Mouse (Mus musculus) ES-E14 (cell line): ENCODE results near the gene Cdkn3. TPM values are rescaled to one million over a fixed set of nuclear protein-coding genes. Genes with fewer than 3 reads are reported as not detected.

Experiments
- DNase-seq: peaks from one replicate; pipeline ENCODE4 v3.0.0-alpha.2; 2013; ENCODE audit warnings: low read depth, low spot score
- H3K27ac ChIP-seq: 2 replicates; pipeline ENCODE4 v1.5.1; 2012; ENCODE audit warnings: low read depth, mild to moderate bottlenecking, low read length, moderate library complexity, mixed read lengths; ENCODE audit not compliant: poor library complexity, insufficient read depth, severe bottlenecking
- H3K36me3 ChIP-seq: 2 replicates; pipeline ENCODE4 v1.6.1; 2012; ENCODE audit warnings: mild to moderate bottlenecking, low read length, moderate library complexity, mixed read lengths; ENCODE audit not compliant: control insufficient read depth, poor library complexity, insufficient read depth, severe bottlenecking
- H3K4me1 ChIP-seq, 2 experiments: fragments of 150-350 bp in 1 of 2; sonication (generic) in 1 of 2; 2 replicates each; pipeline ENCODE4 v1.6.1; 2012; ENCODE audit warnings: low read length in 2 of 2, mild to moderate bottlenecking in 1 of 2, mixed read lengths in 1 of 2; ENCODE audit not compliant: control insufficient read depth in 2 of 2, insufficient read depth in 2 of 2, poor library complexity in 1 of 2
- H3K4me3 ChIP-seq, 2 experiments: fragments of 150-350 bp in 1 of 2; sonication (generic) in 1 of 2; 2 replicates each; pipeline ENCODE4 v1.5.1; 2012; ENCODE audit warnings: low read length in 2 of 2, low read depth in 1 of 2, mild to moderate bottlenecking in 1 of 2, mixed read lengths in 1 of 2; ENCODE audit not compliant: insufficient read depth in 1 of 2, poor library complexity in 1 of 2, severe bottlenecking in 1 of 2
- H3K9ac ChIP-seq: 2 replicates; pipeline ENCODE4 v1.6.1; 2012; ENCODE audit warnings: low read depth, mild to moderate bottlenecking, low read length, mixed read lengths; ENCODE audit not compliant: poor library complexity, insufficient read depth, severe bottlenecking
- H3K9me3 ChIP-seq: fragments of 150-350 bp; sonication (generic); 2 replicates; pipeline ENCODE4 v1.6.1; 2012; ENCODE audit warnings: low read depth, mild to moderate bottlenecking, low read length; ENCODE audit not compliant: control insufficient read depth, insufficient read depth
- CHD2 ChIP-seq: IDR thresholded peaks from 2 replicates; pipeline ENCODE4 v1.6.1; 2014; ENCODE audit warnings: mild to moderate bottlenecking, low read depth, low read length, inconsistent platforms
- HCFC1 ChIP-seq: IDR thresholded peaks from 2 replicates; pipeline ENCODE4 v1.6.1; 2012; ENCODE audit warnings: low read length, inconsistent platforms, borderline replicate concordance; ENCODE audit not compliant: insufficient read depth
- MAFK ChIP-seq: IDR thresholded peaks from 2 replicates; pipeline ENCODE4 v1.6.1; 2014; ENCODE audit warnings: mild to moderate bottlenecking, low read depth, low read length, inconsistent platforms; ENCODE audit not compliant: insufficient read depth
- ZC3H11A ChIP-seq: IDR thresholded peaks from 2 replicates; pipeline ENCODE4 v1.6.1; 2012; ENCODE audit warnings: low read depth, mild to moderate bottlenecking, inconsistent platforms, low read length, borderline replicate concordance
- ZNF384 ChIP-seq: IDR thresholded peaks from 2 replicates; pipeline ENCODE4 v1.6.1; 2012; ENCODE audit warnings: low read depth, low read length, inconsistent platforms
- in situ Hi-C, 2 experiments: fragments of 600-800 bp; cut with MboI; formaldehyde crosslinking; loops; one replicate each; pipeline ENCODE4 v1.15.1; 2025; ENCODE audit warnings: low sequenced_read_pairs in 2 of 2, inconsistent platforms in 1 of 2; ENCODE audit not compliant: unreplicated experiment in 2 of 2
- total RNA-seq: library from RNA; depleted of rRNA; stranded (reverse); fragments of 300-350 nt; gene quantifications from 2 replicates; pipeline ENCODE4 v1.2.3, GENCODE M21; 2012

The Cdkn3 gene
- total RNA-seq, 1 experiment = 7.2 TPM

DNA sequence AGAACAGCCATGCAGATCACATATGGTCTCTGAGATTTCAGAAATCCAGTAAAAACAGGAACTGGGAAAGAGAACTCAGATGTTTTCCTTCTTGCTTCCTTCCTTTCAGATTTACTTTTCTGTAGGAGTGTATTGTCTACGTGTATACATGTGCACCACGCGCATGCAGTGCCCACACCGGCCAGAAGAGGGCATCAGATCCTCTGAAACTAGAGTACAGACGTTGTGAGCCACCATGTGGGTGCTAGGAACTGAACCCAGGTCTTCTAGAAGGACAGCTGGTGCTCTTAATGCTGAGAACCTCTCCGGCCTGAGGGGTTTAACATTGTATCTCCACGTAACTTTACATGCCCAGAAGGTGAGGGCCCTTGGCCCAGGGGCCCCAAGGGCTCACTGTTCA lies 18.9 kb downstream of the Cdkn3 start:
- TF ChIP-seq CHD2 = no peak
- no peak for TF ChIP-seq ZNF384
- no peak for TF ChIP-seq MAFK
- TF ChIP-seq HCFC1 = no peak
- no peak for TF ChIP-seq ZC3H11A
- in situ Hi-C loops = no loop called here
- Histone ChIP-seq H3K9ac (no peak overlapping the region), H3K4me3 (no peak overlapping the region), H3K36me3 (peaks cover 25% of the 10 kb centered on the region), H3K9me3 (no peaks in the 10 kb centered on the region), H3K4me1 (peaks cover 0 to 2% of the 10 kb centered on the region in 2 experiments; a peak in 2 of 4 replicates), H3K27ac (no peak overlapping the region)
- no peak for DNase-seq

DNA sequence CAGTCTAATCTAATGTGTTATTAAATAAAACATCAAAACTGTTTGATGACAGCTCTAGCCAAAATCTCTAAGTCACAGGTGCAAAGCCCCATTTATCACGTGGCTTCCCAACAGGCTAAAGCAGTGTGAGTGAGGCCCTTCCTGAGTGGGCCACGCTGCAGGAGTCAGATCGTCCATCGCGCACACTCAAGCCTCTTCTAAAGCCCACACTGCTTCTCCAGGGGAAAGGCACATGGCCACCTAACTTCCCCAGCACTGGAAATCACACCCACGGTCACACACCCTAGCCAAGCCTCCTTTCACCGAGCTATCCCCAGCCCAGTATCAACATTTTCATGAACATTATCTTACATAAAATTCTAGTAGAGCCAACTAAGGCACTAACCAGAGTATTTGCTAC lies 20.7 kb downstream of the Cdkn3 start:
- Histone ChIP-seq H3K36me3 (peaks cover 23% of the 10 kb centered on the region), H3K4me3 (no peak overlapping the region), H3K9ac (no peak overlapping the region), H3K9me3 (no peaks in the 10 kb centered on the region), H3K4me1 (peaks cover 0 to 5% of the 10 kb centered on the region in 2 experiments; a peak in 2 of 4 replicates), H3K27ac (no peak overlapping the region)
- no peak for DNase-seq
- TF ChIP-seq HCFC1 (no peak), ZC3H11A (no peak), CHD2 (no peak), ZNF384 (no peak), MAFK (no peak)
- in situ Hi-C loops = no loop called here

GRCm38 (mm10) chr14:46782187-46782828 lies 22.0 kb downstream of the Cdkn3 start:
- Histone ChIP-seq H3K36me3 (peaks cover 16% of the 10 kb centered on the region), H3K9ac (no peak overlapping the region), H3K27ac (no peak overlapping the region), H3K4me3 (no peak overlapping the region), H3K4me1 (peaks cover 0 to 6% of the 10 kb centered on the region in 2 experiments; a peak in 2 of 4 replicates), H3K9me3 (no peaks in the 10 kb centered on the region)
- TF ChIP-seq ZC3H11A (no peak), ZNF384 (no peak), CHD2 (no peak), MAFK (no peak), HCFC1 (no peak)
- DNase-seq = no peak
- in situ Hi-C loops = no loop called here

GRCm38 (mm10) chr14:46783327-46783926 lies 23.1 kb downstream of the Cdkn3 start:
- DNase-seq = no peak
- H3K4me3 ChIP-seq = no peak overlapping the region
- H3K9me3 ChIP-seq = no peaks in the 10 kb centered on the region
- H3K9ac ChIP-seq = no peak overlapping the region
- H3K36me3 ChIP-seq = peaks cover 10% of the 10 kb centered on the region; the same call in 1 of the 2 replicates
- in situ Hi-C loops = no loop called here
- TF ChIP-seq HCFC1 = no peak
- no peak for TF ChIP-seq CHD2
- no peak for TF ChIP-seq ZC3H11A
- no peak for TF ChIP-seq ZNF384
- TF ChIP-seq MAFK = no peak
- H3K4me1 ChIP-seq = peaks cover 0 to 6% of the 10 kb centered on the region in 2 experiments; a peak in 2 of 4 replicates
- H3K27ac ChIP-seq = no peak overlapping the region
